Mouse (Mus musculus): ENCODE measurements around the gene Cerk.

DNA sequence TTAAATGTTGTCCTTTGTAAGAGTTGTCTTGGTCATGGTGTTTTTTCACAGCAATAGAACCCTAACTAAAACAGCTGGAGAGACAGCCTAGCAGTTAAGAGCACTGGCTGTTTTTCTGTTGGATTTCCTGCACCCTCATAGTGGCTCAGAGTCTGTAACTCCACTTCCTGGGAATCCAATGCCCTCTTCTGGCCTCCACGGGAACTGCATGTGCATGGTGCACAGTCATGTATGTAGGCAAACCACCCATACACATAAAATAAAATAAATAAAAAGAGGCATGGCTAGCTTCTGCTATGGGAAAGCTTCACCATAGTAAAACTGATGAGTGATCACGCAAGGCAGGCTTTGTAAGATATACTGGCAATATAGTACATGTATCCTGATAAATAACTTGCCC is 19.4 kb upstream of the Cerk start:
- TF ChIP-seq GATA1 (IDR thresholded peaks at IDR 0.05; ENCODE audit: low read length) = no peak
- no peak for TF ChIP-seq TAL1 (IDR thresholded peaks at IDR 0.05; ENCODE audit: low read length)

Data from erythroblast, embryonic 14.5 days (primary cell).